Mouse (Mus musculus) heart, embryonic 11.5 days (tissue): ENCODE results near the gene Tmem256. TPM values are rescaled to one million over a fixed set of nuclear protein-coding genes. Genes with fewer than 3 reads are reported as not detected.

ENCODE experiments used
- ATAC-seq: fragments of 200-750 bp; cut with Nextera tagmentation; replicated peaks from 2 replicates; pipeline ENCODE4 v1.8.0; 2017; ENCODE audit warnings: moderate library complexity; ENCODE audit not compliant: insufficient number of reproducible peaks, low FRiP score, low TSS enrichment
- H3K27ac ChIP-seq: fragments of 300-500 bp; sonication (generic); 2 replicates; pipeline ENCODE4 v1.5.1; 2014; ENCODE audit warnings: mild to moderate bottlenecking, low read depth, low read length
- H3K27me3 ChIP-seq: fragments of 300-500 bp; sonication (generic); 2 replicates; pipeline ENCODE4 v1.6.1; 2014; ENCODE audit warnings: mild to moderate bottlenecking, low read length, mixed read lengths; ENCODE audit not compliant: control insufficient read depth, insufficient read depth
- H3K36me3 ChIP-seq: fragments of 300-500 bp; sonication (generic); 2 replicates; pipeline ENCODE4 v1.6.1; 2014; ENCODE audit warnings: mild to moderate bottlenecking, low read length, moderate library complexity, mixed read lengths; ENCODE audit not compliant: control insufficient read depth, insufficient read depth
- H3K4me1 ChIP-seq: fragments of 300-500 bp; sonication (generic); 2 replicates; pipeline ENCODE4 v1.6.1; 2014; ENCODE audit warnings: low read length; ENCODE audit not compliant: control insufficient read depth, insufficient read depth
- H3K4me2 ChIP-seq: fragments of 300-500 bp; sonication (generic); 2 replicates; pipeline ENCODE4 v1.6.1; 2014; ENCODE audit warnings: mild to moderate bottlenecking, moderate library complexity
- H3K4me3 ChIP-seq: fragments of 300-500 bp; sonication (generic); 2 replicates; pipeline ENCODE4 v1.5.1; 2014; ENCODE audit warnings: low read depth, low read length
- H3K9ac ChIP-seq: fragments of 300-500 bp; sonication (generic); 2 replicates; pipeline ENCODE4 v1.6.1; 2014; ENCODE audit warnings: mild to moderate bottlenecking, low read depth, low read length, moderate library complexity
- H3K9me3 ChIP-seq: fragments of 300-500 bp; sonication (generic); replicated peaks from 2 replicates; pipeline ENCODE4 v1.6.1; 2016; ENCODE audit warnings: low read length; ENCODE audit not compliant: control insufficient read depth
- WGBS: fragments of 180-500 bp; shearing (Covaris S2); extraction: QIAGEN DNeasy Blood & Tissue Kit; methylation state at CpG from one replicate; pipeline ENCODE4 v1.1.7; 2014; ENCODE audit not compliant: insufficient replicate concordance; 5-methylcytosine and 5-hydroxymethylcytosine counted together
- polyA plus RNA-seq: library from polyadenylated mRNA; unstranded; fragments of >200 nt; fragmentation: Nextera tagmentation; extraction: Ambion mirVana; gene quantifications from 2 replicates; pipeline ENCODE4 v1.2.1, GENCODE M21; 2014

Tmem256 gene
- polyA plus RNA-seq, 1 experiment from 2014 or later, result 331 TPM

GRCm38 (mm10) chr11:69806378-69806777, 31.9 kb upstream of the Tmem256 start:
- Histone ChIP-seq H3K4me3 (no peak overlapping the region), H3K9me3 (no peaks in the 10 kb centered on the region), H3K9ac (no peak overlapping the region), H3K36me3 (no peaks in the 10 kb centered on the region), H3K27me3 (peaks cover 37% of the 10 kb centered on the region), H3K4me2 (no peak overlapping the region), H3K4me1 (peaks cover 23% of the 10 kb centered on the region), H3K27ac (no peak overlapping the region)
- WGBS, result 69% methylated on average over 4 of the region's 4 CpGs
- no peak for ATAC-seq

DNA sequence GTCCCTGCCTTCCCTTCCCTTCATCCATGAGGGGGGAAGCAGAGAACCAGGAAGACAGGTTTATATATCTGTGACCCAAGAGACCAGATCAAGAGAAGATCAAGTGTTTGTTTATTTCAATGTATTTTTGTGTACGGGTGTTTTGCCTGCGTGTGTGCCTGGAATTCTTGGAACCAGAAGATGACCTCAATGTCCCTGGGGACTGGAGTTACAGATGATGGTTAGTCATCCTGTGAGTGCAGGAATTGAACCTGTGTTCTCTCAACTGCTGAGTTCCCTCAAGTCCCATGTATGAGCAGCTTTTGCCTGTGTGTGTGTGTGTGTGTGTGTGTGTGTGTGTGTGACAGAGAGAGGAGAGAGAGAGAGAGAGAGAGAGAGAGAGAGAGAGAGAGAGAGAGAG, 30.7 kb upstream of the Tmem256 start:
- H3K36me3 ChIP-seq, result no peaks in the 10 kb centered on the region
- no peaks in the 10 kb centered on the region for H3K9me3 ChIP-seq
- no peak overlapping the region for H3K4me2 ChIP-seq
- H3K9ac ChIP-seq, result no peak overlapping the region
- H3K4me3 ChIP-seq, result no peak overlapping the region
- WGBS, result 81% methylated on average over 2 of the region's 2 CpGs
- peaks cover 20% of the 10 kb centered on the region for H3K4me1 ChIP-seq
- no peak overlapping the region for H3K27ac ChIP-seq
- peaks cover 25% of the 10 kb centered on the region for H3K27me3 ChIP-seq
- no peak for ATAC-seq

GRCm38 (mm10) chr11:69810280-69810679, 28.0 kb upstream of the Tmem256 start:
- Histone ChIP-seq H3K4me2 (no peak overlapping the region), H3K36me3 (no peaks in the 10 kb centered on the region), H3K4me3 (no peak overlapping the region), H3K27me3 (peaks cover 6% of the 10 kb centered on the region; the same call in 1 of the 2 replicates), H3K27ac (no peak overlapping the region), H3K9me3 (no peaks in the 10 kb centered on the region), H3K4me1 (no peaks in the 10 kb centered on the region), H3K9ac (no peak overlapping the region)
- no peak for ATAC-seq

DNA sequence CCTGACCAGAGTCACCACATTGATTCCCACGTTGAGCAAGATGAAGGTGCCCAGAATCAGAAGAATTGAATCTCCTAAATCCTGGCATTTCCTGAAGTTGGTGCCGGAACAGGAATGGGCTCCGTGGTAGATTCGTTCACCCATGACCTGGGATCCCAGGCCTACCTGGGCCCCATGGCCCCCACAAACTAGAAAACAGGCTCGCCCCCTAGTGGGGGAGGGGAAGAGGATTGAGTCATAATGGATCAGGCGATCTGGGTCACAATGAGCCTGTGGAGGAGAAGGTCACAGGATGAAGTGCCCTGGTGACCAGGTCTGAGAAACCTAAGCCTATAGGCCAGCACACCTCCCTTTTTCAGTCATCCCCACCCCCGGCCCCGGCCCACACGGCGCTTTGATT, 23.2 kb upstream of the Tmem256 start, which contains the start of gene Gm39566:
Gene Gm39566 (minus strand): TSS at position 144 of the 400 bp plus-strand sequence.
- H3K4me2 ChIP-seq, result no peak within 1 kb of the TSS
- no peak for ATAC-seq
- H3K4me3 ChIP-seq, result no peak within 1 kb of the TSS
- 52% methylated on average over 10 of the region's 10 CpGs for WGBS
- H3K4me1 ChIP-seq, result no peaks in the 10 kb centered on the region
- no peaks in the 10 kb centered on the region for H3K9me3 ChIP-seq
- H3K27me3 ChIP-seq, result 0 out of 2 replicates have a peak, but pooled peaks cover 2% of the 10 kb centered on the region
- H3K9ac ChIP-seq, result no peak within 1 kb of the TSS
- no peak within 1 kb of the TSS for H3K27ac ChIP-seq
- H3K36me3 ChIP-seq, result no peaks in the 10 kb centered on the region

- Histone ChIP-seq H3K4me2 (no peak overlapping the region), H3K27me3 (0 out of 2 replicates have a peak, but pooled peaks cover 2% of the 10 kb centered on the region), H3K36me3 (no peaks in the 10 kb centered on the region), H3K9me3 (no peaks in the 10 kb centered on the region), H3K4me3 (no peak overlapping the region), H3K27ac (no peak overlapping the region), H3K9ac (no peak overlapping the region), H3K4me1 (no peaks in the 10 kb centered on the region)
- no peak for ATAC-seq
- WGBS, result 89% methylated on average over 12 of the region's 12 CpGs
These were observed 21.8 kb upstream of the Tmem256 start for GRCm38 (mm10) chr11:69816520-69816919.

GRCm38 (mm10) chr11:69818365-69818764, 19.9 kb upstream of the Tmem256 start, which contains the start of gene Spem2:
Gene Spem2 (minus strand): TSS chr11:69818465.
- ATAC-seq, result no peak
- Histone ChIP-seq H3K4me3 (no peak within 1 kb of the TSS), H3K4me1 (no peaks in the 10 kb centered on the region), H3K9me3 (no peaks in the 10 kb centered on the region), H3K36me3 (no peaks in the 10 kb centered on the region), H3K4me2 (no peak within 1 kb of the TSS), H3K9ac (no peak within 1 kb of the TSS), H3K27me3 (0 out of 2 replicates have a peak, but pooled peaks cover 2% of the 10 kb centered on the region), H3K27ac (no peak within 1 kb of the TSS)
- WGBS, result 61% methylated on average over 2 of the region's 2 CpGs

DNA sequence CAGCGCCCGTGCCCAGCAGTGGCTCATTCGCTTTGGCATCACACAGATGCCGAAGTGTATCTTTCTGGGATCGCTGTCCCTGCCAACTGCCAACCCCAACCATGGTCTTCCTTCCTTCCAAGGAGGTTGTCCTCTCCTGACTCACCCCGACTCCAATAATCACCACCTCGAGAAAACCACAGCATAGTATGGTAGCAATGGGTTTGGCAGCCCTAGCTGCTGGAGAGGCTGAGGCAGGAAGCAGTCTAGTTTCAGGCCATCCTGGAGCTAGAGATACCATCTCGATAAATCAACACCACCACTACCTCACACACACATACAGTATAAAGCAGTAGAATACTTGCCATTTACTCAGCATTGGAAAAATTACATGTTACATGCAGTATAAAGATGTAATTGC, 19.4 kb upstream of the Tmem256 start:
- Histone ChIP-seq H3K9me3 (no peaks in the 10 kb centered on the region), H3K4me2 (no peak overlapping the region), H3K9ac (no peak overlapping the region), H3K4me3 (no peak overlapping the region), H3K27ac (no peak overlapping the region), H3K27me3 (0 out of 2 replicates have a peak, but pooled peaks cover 2% of the 10 kb centered on the region), H3K4me1 (no peaks in the 10 kb centered on the region), H3K36me3 (no peaks in the 10 kb centered on the region)
- ATAC-seq, result no peak
- 82% methylated on average over 8 of the region's 8 CpGs for WGBS

DNA sequence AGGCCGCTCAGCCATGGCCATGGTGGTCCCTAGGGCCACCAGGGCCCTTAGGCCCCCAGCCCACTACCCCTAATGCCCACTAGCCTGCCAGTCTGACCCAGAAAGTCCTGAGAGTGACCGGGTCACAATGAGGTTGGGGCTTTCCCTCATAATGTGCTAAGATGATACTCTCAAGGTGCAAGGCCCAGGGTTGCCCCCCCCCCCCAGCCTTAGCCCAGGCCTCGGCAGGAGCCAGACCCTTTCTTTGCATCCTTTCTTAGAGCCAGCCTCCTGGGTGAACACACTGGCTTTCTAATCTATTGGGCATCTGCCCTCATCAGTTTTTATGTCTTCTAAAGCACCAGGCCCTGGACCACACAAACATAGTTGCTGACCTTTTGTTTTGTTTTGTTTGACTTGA, 16.2 kb upstream of the Tmem256 start, which contains the start of gene Spem1:
Gene Spem1 (minus strand): TSS at position 101 of the 400 bp plus-strand sequence.
- H3K4me1 ChIP-seq, result no peaks in the 10 kb centered on the region
- no peaks in the 10 kb centered on the region for H3K9me3 ChIP-seq
- ATAC-seq, result no peak
- no peak within 1 kb of the TSS for H3K9ac ChIP-seq
- H3K36me3 ChIP-seq, result peaks cover 3% of the 10 kb centered on the region
- no peak within 1 kb of the TSS for H3K4me3 ChIP-seq
- no peak within 1 kb of the TSS for H3K4me2 ChIP-seq
- 74% methylated on average over 3 of the region's 3 CpGs for WGBS
- H3K27ac ChIP-seq, result no peak within 1 kb of the TSS
- no peaks in the 10 kb centered on the region for H3K27me3 ChIP-seq

DNA sequence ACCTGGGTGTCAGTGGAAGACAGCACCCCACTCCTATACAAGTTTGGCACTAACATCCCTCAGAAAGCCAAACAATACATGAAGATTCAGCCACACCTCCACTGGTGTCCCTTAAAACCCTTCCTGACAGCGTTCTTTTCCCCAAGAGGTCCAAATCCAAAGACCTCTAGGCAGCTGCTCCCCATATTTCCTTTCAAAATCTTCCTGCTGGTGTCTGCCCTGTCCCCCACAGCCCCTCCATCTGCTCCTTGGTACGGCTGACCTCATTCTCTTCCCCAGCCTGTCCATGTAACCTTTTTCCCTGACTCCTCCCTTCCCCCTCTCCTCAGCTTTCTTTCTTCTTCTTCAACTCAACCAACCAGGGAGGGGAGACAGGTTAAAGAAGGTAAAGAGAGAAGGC, 14.9 kb upstream of the Tmem256 start:
- no peak for ATAC-seq
- Histone ChIP-seq H3K4me3 (no peak overlapping the region), H3K36me3 (peaks cover 7% of the 10 kb centered on the region), H3K9ac (no peak overlapping the region), H3K4me1 (no peaks in the 10 kb centered on the region), H3K9me3 (no peaks in the 10 kb centered on the region), H3K4me2 (no peak overlapping the region), H3K27ac (no peak overlapping the region), H3K27me3 (no peaks in the 10 kb centered on the region)
- 73% methylated on average over 2 of the region's 2 CpGs for WGBS
